Mouse (Mus musculus) hindbrain, embryonic 12.5 days (tissue): ENCODE data around the gene Bcas1. TPM values are rescaled to one million over a fixed set of nuclear protein-coding genes. Genes with fewer than 3 reads are reported as not detected.

Source experiments
- ATAC-seq: fragments of 200-750 bp; cut with Nextera tagmentation; 2 replicates; pipeline ENCODE4 v1.8.0; 2017; ENCODE audit warnings: moderate TSS enrichment; ENCODE audit not compliant: low FRiP score
- H3K27ac ChIP-seq: fragments of 300-500 bp; sonication (generic); 2 replicates; pipeline ENCODE4 v1.5.1; 2016; ENCODE audit warnings: mild to moderate bottlenecking
- H3K27me3 ChIP-seq: fragments of 300-500 bp; sonication (generic); 2 replicates; pipeline ENCODE4 v1.6.1; 2016; ENCODE audit warnings: mild to moderate bottlenecking
- H3K36me3 ChIP-seq: fragments of 300-500 bp; sonication (generic); 2 replicates; pipeline ENCODE4 v1.6.1; 2016; ENCODE audit warnings: mild to moderate bottlenecking
- H3K4me1 ChIP-seq: fragments of 300-500 bp; sonication (generic); 2 replicates; pipeline ENCODE4 v1.6.1; 2016
- H3K4me2 ChIP-seq: fragments of 300-500 bp; sonication (generic); replicated peaks from 2 replicates; pipeline ENCODE4 v1.6.1; 2016; ENCODE audit warnings: mild to moderate bottlenecking
- H3K4me3 ChIP-seq: fragments of 300-500 bp; sonication (generic); 2 replicates; pipeline ENCODE4 v1.5.1; 2016; ENCODE audit warnings: mild to moderate bottlenecking
- H3K9ac ChIP-seq: fragments of 300-500 bp; sonication (generic); 2 replicates; pipeline ENCODE4 v1.6.1; 2016; ENCODE audit warnings: mild to moderate bottlenecking, moderate library complexity
- H3K9me3 ChIP-seq: fragments of 300-500 bp; sonication (generic); replicated peaks from 2 replicates; pipeline ENCODE4 v1.6.1; 2016; ENCODE audit warnings: mild to moderate bottlenecking
- WGBS: fragments of 180-500 bp; shearing (Covaris S2); methylation state at CpG from one replicate; pipeline ENCODE4 v1.1.7; 2016; 5-methylcytosine and 5-hydroxymethylcytosine counted together
- polyA plus RNA-seq: library from polyadenylated mRNA; unstranded; fragments of >200 nt; fragmentation: Nextera tagmentation; extraction: Ambion mirVana; gene quantifications from 2 replicates; pipeline ENCODE4 v1.2.1, GENCODE M21; 2016

The Bcas1 gene
- polyA plus RNA-seq, 1 experiment from 2014 or later, result 10.1 TPM

DNA sequence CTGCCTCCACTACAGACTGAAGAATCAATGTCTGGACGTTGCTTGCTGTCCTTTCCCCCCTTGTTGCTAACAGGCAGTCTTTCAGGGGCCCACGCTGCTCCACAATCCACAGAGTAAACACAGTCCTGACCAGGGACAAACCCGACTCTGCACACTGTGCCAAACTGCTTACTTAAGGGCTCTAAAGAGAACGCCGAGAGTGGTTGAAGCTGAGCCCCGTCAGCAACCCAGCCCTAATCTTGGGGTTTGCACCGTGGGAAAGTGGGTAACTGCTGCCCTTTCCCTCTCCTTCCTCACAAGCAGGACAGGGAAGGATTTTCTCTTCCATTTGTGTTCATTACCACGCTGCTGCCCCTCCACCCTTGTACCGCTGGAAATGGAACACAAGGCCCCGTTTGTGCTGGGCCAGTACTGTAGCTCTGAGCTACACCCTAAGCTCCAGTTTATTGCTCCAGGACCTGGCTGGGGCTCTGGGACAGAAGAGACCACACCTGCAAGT lies 83.8 kb downstream of the Bcas1 start:
- WGBS, result 45% methylated on average over 10 of the region's 10 CpGs
- no peaks in the 10 kb centered on the region for H3K36me3 ChIP-seq
- H3K4me1 ChIP-seq, result peaks cover 35% of the 10 kb centered on the region
- H3K27me3 ChIP-seq, result no peaks in the 10 kb centered on the region
- peak overlapping the region; percentile 64 for H3K27ac ChIP-seq
- no peaks in the 10 kb centered on the region for H3K9me3 ChIP-seq
- peak overlapping the region; percentile 15; the same call in 1 of the 2 replicates for H3K4me2 ChIP-seq
- no peak overlapping the region for H3K4me3 ChIP-seq
- H3K9ac ChIP-seq, result no peak overlapping the region
- ATAC-seq, result peak; percentile 36; the same call in 1 of the 2 replicates

DNA sequence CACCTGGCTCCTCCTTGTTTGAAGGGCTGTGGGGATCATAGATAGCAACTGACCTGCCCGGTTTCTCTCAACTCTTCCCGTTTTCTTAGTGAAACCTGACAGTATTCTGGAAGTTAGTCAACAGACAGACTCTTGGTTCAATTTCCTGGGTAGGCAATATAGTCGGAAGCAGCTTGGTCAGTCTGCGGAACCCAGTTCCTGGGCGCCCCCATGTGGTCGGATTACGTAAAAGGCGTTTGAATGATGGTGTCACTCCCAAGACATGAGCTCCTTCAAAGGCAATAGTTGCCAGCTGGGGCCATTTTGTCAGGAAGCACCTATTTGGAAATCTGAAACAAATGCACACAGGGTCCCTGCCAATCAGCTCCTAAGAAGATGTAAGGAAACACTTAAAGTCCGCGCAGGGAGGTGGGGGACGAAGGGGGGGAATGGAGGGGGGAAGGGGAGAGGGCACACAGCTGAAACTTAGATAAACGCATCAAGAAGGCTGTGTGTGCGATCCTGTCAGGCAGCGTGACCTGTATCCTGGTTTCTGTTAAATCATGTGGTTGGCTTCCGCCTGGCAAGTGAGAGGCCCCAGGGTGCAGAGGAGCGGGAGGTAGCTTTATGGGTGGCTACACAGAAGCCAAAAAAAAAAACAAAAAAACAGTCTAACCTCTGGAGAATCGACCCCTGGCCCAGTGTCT lies 84.4 kb downstream of the Bcas1 start:
- H3K4me1 ChIP-seq, result peaks cover 35% of the 10 kb centered on the region
- H3K27me3 ChIP-seq, result no peaks in the 10 kb centered on the region
- no peak for ATAC-seq
- no peaks in the 10 kb centered on the region for H3K36me3 ChIP-seq
- H3K9me3 ChIP-seq, result no peaks in the 10 kb centered on the region
- no peak overlapping the region for H3K4me2 ChIP-seq
- WGBS, result 37% methylated on average over 17 of the region's 17 CpGs
- peak overlapping the region; percentile 64; the same call in 1 of the 2 replicates for H3K27ac ChIP-seq
- H3K4me3 ChIP-seq, result no peak overlapping the region
- H3K9ac ChIP-seq, result no peak overlapping the region

DNA sequence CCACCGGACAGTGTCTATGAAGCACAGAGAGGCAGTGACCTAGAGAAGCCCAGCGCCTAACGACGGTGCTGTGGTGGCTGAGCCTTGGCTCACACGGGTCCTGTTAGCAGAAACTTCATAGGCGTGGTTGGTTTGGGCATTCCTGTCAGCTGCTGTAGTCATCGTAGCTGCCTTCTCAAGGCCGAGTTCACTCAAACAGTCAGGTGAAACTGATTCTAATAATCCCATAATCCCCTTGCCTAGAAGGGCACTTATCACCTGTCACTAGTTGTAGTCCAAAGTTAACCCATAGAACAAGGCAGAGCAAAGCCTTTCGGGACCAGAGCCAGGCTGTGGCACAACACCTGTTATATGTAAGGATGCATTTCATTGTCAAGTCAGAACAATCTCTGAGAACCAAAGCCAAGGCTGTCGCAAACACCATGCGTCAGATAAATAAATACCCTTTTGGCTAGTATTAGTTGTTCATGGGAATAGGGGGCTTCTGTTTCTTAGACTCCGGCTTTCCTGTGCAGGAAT lies 85.3 kb downstream of the Bcas1 start:
- Histone ChIP-seq H3K27ac (no peak overlapping the region), H3K4me2 (no peak overlapping the region), H3K36me3 (no peaks in the 10 kb centered on the region), H3K27me3 (no peaks in the 10 kb centered on the region), H3K4me3 (no peak overlapping the region), H3K9me3 (no peaks in the 10 kb centered on the region), H3K9ac (no peak overlapping the region), H3K4me1 (peaks cover 35% of the 10 kb centered on the region)
- no peak for ATAC-seq
- 87% methylated on average over 12 of the region's 12 CpGs for WGBS

DNA sequence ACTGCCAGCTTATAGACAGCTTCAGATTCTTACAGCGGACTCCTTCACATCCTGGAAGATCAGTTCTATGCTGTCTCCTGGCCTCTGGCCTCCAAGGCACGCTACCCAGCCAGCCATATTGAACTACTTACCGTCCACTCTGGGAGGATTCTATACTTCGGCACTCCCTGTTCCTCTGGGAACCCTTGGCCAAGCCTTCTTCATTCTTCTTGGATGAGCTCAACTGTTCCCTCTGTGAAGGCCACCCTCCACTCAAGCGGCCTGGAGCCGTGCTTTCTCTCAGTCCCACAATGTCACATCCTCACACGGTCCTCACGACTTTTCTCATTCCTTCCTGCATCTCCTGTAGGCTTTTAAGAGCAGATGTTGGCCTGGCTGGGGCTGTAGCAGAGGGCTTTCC lies 86.5 kb downstream of the Bcas1 start:
- H3K4me1 ChIP-seq, result peaks cover 33% of the 10 kb centered on the region
- no peaks in the 10 kb centered on the region for H3K9me3 ChIP-seq
- no peaks in the 10 kb centered on the region for H3K27me3 ChIP-seq
- ATAC-seq, result no peak
- 79% methylated on average over 8 of the region's 8 CpGs for whole genome bisulfite sequencing
- H3K36me3 ChIP-seq, result no peaks in the 10 kb centered on the region
- no peak overlapping the region for H3K4me3 ChIP-seq
- no peak overlapping the region for H3K9ac ChIP-seq
- H3K27ac ChIP-seq, result no peak overlapping the region
- H3K4me2 ChIP-seq, result no peak overlapping the region

DNA sequence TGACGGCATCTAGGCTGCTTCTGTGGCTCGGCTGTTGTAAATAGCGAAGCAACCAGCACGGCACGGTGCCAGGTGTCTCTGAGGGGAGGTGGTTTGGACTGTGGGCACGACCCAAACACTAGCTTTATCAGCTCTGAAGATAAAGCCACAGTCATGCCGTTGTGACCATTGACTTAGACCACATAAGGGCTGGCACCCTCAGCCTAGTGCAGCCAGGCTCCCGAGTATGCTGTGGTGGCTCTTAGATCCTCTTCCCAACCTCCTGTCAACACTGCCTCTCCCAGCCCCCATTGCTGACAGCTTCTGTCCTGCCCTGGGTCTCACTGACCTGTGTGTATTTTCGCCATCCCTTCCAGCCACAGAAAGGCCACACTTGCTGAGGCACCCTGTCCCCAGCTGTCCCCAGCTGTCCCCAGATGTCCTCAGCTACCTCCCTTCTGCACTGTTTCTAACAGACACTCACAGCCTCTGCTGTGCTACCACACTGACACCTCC lies 91.3 kb downstream of the Bcas1 start:
- Histone ChIP-seq H3K9me3 (no peaks in the 10 kb centered on the region), H3K4me2 (no peak overlapping the region), H3K27me3 (no peaks in the 10 kb centered on the region), H3K4me1 (no peaks in the 10 kb centered on the region), H3K9ac (no peak overlapping the region), H3K27ac (no peak overlapping the region), H3K4me3 (no peak overlapping the region), H3K36me3 (no peaks in the 10 kb centered on the region)
- no peak for ATAC-seq
- 71% methylated on average over 9 of the region's 9 CpGs for WGBS

DNA sequence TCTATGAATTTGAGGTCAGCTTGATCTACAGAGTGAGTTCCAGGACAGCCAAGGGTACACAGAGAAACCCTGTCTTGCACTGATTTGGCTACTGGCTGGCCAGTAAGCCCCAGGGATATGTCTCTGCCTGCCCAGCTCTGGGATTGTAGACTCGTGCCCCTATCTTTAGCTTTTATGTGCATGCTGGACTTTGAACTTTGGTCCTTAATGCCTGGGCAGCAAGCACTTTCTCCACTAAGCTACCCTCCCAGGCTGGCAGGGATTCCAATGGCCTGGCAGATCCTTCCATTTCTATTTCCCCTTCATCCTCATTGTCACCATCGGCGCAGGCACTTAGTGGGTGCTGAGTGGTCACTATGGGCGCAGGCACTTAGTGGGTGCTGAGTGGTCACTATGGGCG lies 92.5 kb downstream of the Bcas1 start:
- Histone ChIP-seq H3K4me1 (no peaks in the 10 kb centered on the region), H3K9ac (no peak overlapping the region), H3K36me3 (no peaks in the 10 kb centered on the region), H3K9me3 (no peaks in the 10 kb centered on the region), H3K27me3 (no peaks in the 10 kb centered on the region), H3K4me3 (no peak overlapping the region), H3K4me2 (no peak overlapping the region), H3K27ac (no peak overlapping the region)
- no peak for ATAC-seq
- 94% methylated on average over 5 of the region's 5 CpGs for WGBS

DNA sequence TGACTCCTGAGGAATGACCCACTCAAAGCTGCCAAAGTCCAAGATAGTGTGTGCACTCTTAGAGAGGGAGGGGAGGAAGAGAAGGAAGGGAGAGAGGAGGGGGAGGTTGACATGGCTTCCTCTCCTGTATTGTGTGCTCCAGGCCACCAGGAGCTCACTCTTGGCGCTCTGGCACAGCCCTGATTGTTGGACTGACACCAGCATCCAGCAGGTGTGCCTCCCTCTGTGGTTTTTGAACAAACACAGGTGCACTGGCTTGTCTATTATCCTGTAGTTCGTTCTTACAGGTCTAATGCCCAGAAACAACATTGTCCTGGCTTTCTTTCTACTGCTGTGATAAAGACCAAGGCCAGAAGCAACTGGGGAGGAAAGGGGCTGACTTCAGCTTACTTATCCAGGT lies 95.8 kb downstream of the Bcas1 start:
- H3K4me1 ChIP-seq, result no peaks in the 10 kb centered on the region
- no peak overlapping the region for H3K9ac ChIP-seq
- no peak overlapping the region for H3K27ac ChIP-seq
- ATAC-seq, result no peak
- no peak overlapping the region for H3K4me3 ChIP-seq
- no peak overlapping the region for H3K4me2 ChIP-seq
- no peaks in the 10 kb centered on the region for H3K36me3 ChIP-seq
- H3K27me3 ChIP-seq, result no peaks in the 10 kb centered on the region
- 68% methylated on average over 2 of the region's 2 CpGs for WGBS
- no peaks in the 10 kb centered on the region for H3K9me3 ChIP-seq

DNA sequence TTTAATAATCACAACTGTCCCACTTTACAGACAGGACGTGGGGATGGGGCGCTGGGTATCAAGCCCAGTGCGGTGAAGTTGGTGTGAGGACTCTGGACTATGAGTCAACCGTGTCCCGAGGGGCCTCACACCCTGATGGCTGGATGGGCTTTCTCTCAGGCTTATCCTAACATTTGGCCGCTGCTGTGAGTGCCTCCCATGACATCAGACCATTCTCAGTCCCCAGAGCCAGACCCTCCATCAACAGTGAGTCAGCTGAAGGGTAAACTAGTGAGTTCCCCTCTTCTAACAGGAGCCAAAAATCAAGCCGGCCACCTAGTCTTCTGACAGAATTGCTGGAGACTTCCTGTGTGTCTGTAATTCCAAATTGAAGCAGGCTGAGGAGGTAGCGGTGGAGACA lies 97.2 kb downstream of the Bcas1 start:
- H3K4me1 ChIP-seq, result no peaks in the 10 kb centered on the region
- H3K27ac ChIP-seq, result no peak overlapping the region
- no peak overlapping the region for H3K4me3 ChIP-seq
- H3K36me3 ChIP-seq, result no peaks in the 10 kb centered on the region
- H3K27me3 ChIP-seq, result no peaks in the 10 kb centered on the region
- H3K9me3 ChIP-seq, result no peaks in the 10 kb centered on the region
- H3K4me2 ChIP-seq, result no peak overlapping the region
- ATAC-seq, result no peak
- 82% methylated on average over 8 of the region's 8 CpGs for WGBS
- no peak overlapping the region for H3K9ac ChIP-seq

DNA sequence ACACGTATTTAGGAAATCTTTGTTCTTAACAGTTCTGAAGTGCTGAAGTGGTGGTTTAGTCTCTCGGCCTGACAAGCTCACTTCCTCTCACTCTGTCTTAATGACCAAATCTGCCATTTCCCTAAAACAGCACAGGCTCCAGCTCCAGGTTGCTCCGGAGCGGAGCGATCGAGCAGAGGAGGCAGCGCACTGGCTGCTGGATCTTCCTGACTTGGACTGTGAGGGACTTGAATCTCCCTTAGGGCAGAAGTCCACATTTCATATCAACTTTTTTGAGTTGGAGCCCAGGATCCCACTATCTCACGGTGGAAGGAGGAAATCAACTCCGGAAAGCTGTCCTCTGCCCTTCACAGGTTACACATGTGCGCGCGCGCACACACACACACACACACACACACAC lies 97.7 kb downstream of the Bcas1 start:
- no peaks in the 10 kb centered on the region for H3K9me3 ChIP-seq
- ATAC-seq, result no peak
- H3K4me1 ChIP-seq, result no peaks in the 10 kb centered on the region
- H3K27ac ChIP-seq, result no peak overlapping the region
- 91% methylated on average over 13 of the region's 13 CpGs for WGBS
- no peaks in the 10 kb centered on the region for H3K36me3 ChIP-seq
- H3K27me3 ChIP-seq, result no peaks in the 10 kb centered on the region
- H3K9ac ChIP-seq, result no peak overlapping the region
- no peak overlapping the region for H3K4me3 ChIP-seq
- H3K4me2 ChIP-seq, result no peak overlapping the region

DNA sequence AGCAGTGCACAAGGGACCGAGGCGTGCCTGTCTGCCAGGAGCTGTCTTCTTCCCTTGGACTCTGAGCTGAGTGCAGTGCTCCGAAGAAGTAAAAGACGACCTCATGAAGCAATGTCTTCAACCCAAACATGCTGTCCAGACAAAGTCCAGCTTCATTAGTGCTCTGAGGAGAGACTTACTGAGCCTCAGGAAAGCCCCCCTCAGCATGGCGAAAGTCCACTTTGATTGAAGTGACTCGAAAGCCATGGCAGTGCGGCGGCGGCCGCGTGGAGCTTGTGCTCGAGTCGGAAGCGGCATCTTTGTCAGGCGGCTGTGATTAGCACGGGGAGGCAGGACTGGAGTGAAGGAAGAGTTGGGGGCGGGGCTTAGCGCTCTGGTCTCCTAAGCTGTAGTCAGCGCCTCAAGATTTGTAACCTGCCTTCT lies 103.7 kb downstream of the Bcas1 start:
- Histone ChIP-seq H3K4me1 (peaks cover 6% of the 10 kb centered on the region), H3K27ac (no peak overlapping the region), H3K9ac (peak overlapping the region; percentile 56), H3K36me3 (no peaks in the 10 kb centered on the region), H3K27me3 (no peaks in the 10 kb centered on the region), H3K4me3 (peak overlapping the region; percentile 29), H3K9me3 (no peaks in the 10 kb centered on the region), H3K4me2 (peak overlapping the region; percentile 59)
- WGBS, result 3% methylated on average over 19 of the region's 19 CpGs
- ATAC-seq, result peak; percentile 47; the same call in 1 of the 2 replicates

DNA sequence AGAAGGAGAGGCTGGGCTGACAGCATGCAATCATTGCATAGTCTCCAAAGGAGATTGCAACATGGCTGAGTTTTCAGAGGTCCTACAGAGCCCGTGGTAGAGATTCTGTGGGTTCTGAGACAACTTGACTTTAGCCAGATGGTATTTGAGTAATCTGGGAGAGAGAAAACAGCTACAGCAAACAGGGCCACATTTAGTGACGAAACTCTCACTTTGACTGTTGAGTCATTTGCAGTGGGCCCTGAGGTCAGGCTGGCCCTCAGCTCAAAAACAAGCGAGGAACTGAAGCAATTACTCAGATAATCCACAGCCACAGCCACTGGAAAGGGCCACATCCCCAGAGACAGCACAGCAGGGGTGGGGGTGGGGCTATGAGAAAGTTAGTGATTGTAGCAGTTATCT lies 105.6 kb downstream of the Bcas1 start:
- H3K4me3 ChIP-seq, result no peak overlapping the region
- 42% methylated on average over 3 of the region's 3 CpGs for WGBS
- no peak overlapping the region for H3K9ac ChIP-seq
- H3K27me3 ChIP-seq, result no peaks in the 10 kb centered on the region
- no peaks in the 10 kb centered on the region for H3K9me3 ChIP-seq
- no peak for ATAC-seq
- H3K36me3 ChIP-seq, result no peaks in the 10 kb centered on the region
- H3K4me1 ChIP-seq, result peaks cover 9% of the 10 kb centered on the region
- H3K27ac ChIP-seq, result no peak overlapping the region
- no peak overlapping the region for H3K4me2 ChIP-seq

DNA sequence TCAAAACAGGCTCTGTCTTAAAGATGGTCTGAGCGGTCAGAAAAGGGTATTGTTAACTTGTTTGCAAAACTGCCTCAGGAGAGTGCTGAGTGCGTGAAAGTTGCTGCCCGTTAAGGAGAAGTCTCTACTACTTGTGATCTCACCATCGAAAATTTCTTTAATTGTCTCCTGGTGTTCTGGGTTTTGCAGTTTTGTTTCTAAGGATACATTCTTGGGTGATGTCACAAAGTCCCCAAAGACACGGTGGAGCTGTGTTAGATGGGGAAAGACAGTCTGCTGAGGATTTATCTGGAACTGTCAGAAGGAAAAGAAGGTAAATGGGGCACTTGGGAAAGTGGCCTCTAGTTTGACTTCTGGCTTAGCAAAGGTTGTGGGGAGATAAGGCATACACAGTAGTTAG lies 106.1 kb downstream of the Bcas1 start:
- Histone ChIP-seq H3K4me2 (no peak overlapping the region), H3K27ac (no peak overlapping the region), H3K9ac (no peak overlapping the region), H3K4me3 (no peak overlapping the region), H3K27me3 (no peaks in the 10 kb centered on the region), H3K36me3 (no peaks in the 10 kb centered on the region), H3K4me1 (peaks cover 9% of the 10 kb centered on the region), H3K9me3 (no peaks in the 10 kb centered on the region)
- WGBS, result 69% methylated on average over 5 of the region's 5 CpGs
- ATAC-seq, result no peak
